Mouse (Mus musculus): ENCODE measurements at regions not wholly inside any gene's neighbourhood (a gene's known extent, or its start where the extent isn't known, plus 50 kb on each side); places are given as distances from the start of the nearest gene placed in this dataset.

- DNase-seq (ENCODE audit: low spot score in 2 of 2), result no peak
Measured at GRCm38 (mm10) chr6:89006997-89007396, 104.9 kb downstream of the Tpra1 start.

- DNase-seq (ENCODE audit: low spot score in 2 of 2), result no peak
Measured at GRCm38 (mm10) chr6:89007516-89007915, 105.5 kb downstream of the Tpra1 start.

- DNase-seq (ENCODE audit: low spot score in 2 of 2), result no peak
Measured at GRCm38 (mm10) chr6:89008614-89009171, 106.6 kb downstream of the Tpra1 start.

- DNase-seq (ENCODE audit: low spot score in 2 of 2), result no peak
Measured at GRCm38 (mm10) chr6:89012998-89013689, 111.1 kb downstream of the Tpra1 start.

- no peak for DNase-seq (ENCODE audit: low spot score in 2 of 2)
Measured at GRCm38 (mm10) chr6:89013690-89014061, 111.6 kb downstream of the Tpra1 start.

GRCm38 (mm10) chr6:89024101-89024650, 122.1 kb downstream of the Tpra1 start:
- DNase-seq (ENCODE audit: low spot score in 2 of 2), result no peak

- no peak for DNase-seq (ENCODE audit: low spot score in 2 of 2)
Measured at GRCm38 (mm10) chr6:89033433-89034298, 131.6 kb downstream of the Tpra1 start.

GRCm38 (mm10) chr6:89034455-89034854, 132.4 kb downstream of the Tpra1 start:
- no peak for DNase-seq (ENCODE audit: low spot score in 2 of 2)

GRCm38 (mm10) chr6:89035061-89035835, 133.2 kb downstream of the Tpra1 start:
- DNase-seq (ENCODE audit: low spot score in 2 of 2), result no peak

GRCm38 (mm10) chr6:89035836-89036156, 133.7 kb downstream of the Tpra1 start:
- DNase-seq (ENCODE audit: low spot score in 2 of 2), result no peak

- no peak for DNase-seq (ENCODE audit: low spot score in 2 of 2)
Measured at GRCm38 (mm10) chr6:89037392-89037791, 135.3 kb downstream of the Tpra1 start.

GRCm38 (mm10) chr6:89037901-89038300, 135.8 kb downstream of the Tpra1 start:
- no peak for DNase-seq (ENCODE audit: low spot score in 2 of 2)

- DNase-seq (ENCODE audit: low spot score in 2 of 2), result no peak
Measured at GRCm38 (mm10) chr6:89040919-89041318, 138.9 kb downstream of the Tpra1 start.

- no peak for DNase-seq (ENCODE audit: low spot score in 2 of 2)
Measured at GRCm38 (mm10) chr6:89042478-89043239, 140.6 kb downstream of the Tpra1 start.

GRCm38 (mm10) chr6:89045436-89045966, 143.4 kb downstream of the Tpra1 start:
- DNase-seq (ENCODE audit: low spot score in 2 of 2), result no peak

- no peak for DNase-seq (ENCODE audit: low spot score in 2 of 2)
Measured at GRCm38 (mm10) chr6:89046476-89046875, 144.4 kb downstream of the Tpra1 start.

- DNase-seq (ENCODE audit: low spot score in 2 of 2), result no peak
Measured at GRCm38 (mm10) chr6:89047629-89048332, 145.7 kb downstream of the Tpra1 start.

GRCm38 (mm10) chr6:89049290-89049689, 147.2 kb downstream of the Tpra1 start:
- no peak for DNase-seq (ENCODE audit: low spot score in 2 of 2)

- no peak for DNase-seq (ENCODE audit: low spot score in 2 of 2)
Measured at GRCm38 (mm10) chr6:89050575-89051270, 148.7 kb downstream of the Tpra1 start.
